Mouse (Mus musculus): Measurements from ENCODE around the gene Vax1. TPM values are rescaled to one million over a fixed set of nuclear protein-coding genes. Genes with fewer than 3 reads are reported as not detected.

Vax1 gene
- total and polyA plus RNA-seq, 2 experiments from 2014 or later, result not detected

GRCm38 (mm10) chr19:59192491-59192890, 22.6 kb upstream of the Vax1 start:
- Histone ChIP-seq H3K36me3 (replicated peaks; ENCODE audit: control insufficient read depth, insufficient read depth, low read length) (no peaks in the 10 kb centered on the region), H3K4me1 (ENCODE audit: control insufficient read depth, insufficient read depth) (no peaks in the 10 kb centered on the region), H3K4me2 (ENCODE audit: low read depth, low read length) (no peak overlapping the region), H3K9me3 (replicated peaks; ENCODE audit: control insufficient read depth, low read length) (no peaks in the 10 kb centered on the region), H3K27me3 (ENCODE audit: control insufficient read depth, insufficient read depth, low read length) (peaks cover 93% of the 10 kb centered on the region), H3K9ac (replicated peaks; ENCODE audit: low read depth, low read length) (no peak overlapping the region), H3K27ac (ENCODE audit: low read depth) (no peak overlapping the region), H3K4me3 (ENCODE audit: low read depth, low read length) (no peak overlapping the region)
- TF ChIP-seq CTCF (IDR thresholded peaks at IDR 0.05; ENCODE audit: low read depth), result no peak
- no peak for TF ChIP-seq EP300 (IDR thresholded peaks at IDR 0.05; ENCODE audit: low read depth)
- ATAC-seq (ENCODE audit: insufficient read depth, low read depth) (no peak), DNase-seq (ENCODE audit: low spot score) (no peak)
- WGBS, result 22% methylated on average over 2 of the region's 2 CpGs

- peaks cover 87% of the 10 kb centered on the region for H3K27me3 ChIP-seq (ENCODE audit: control insufficient read depth, insufficient read depth, low read length)
- no peak overlapping the region for H3K27ac ChIP-seq (ENCODE audit: low read depth)
- 20% methylated on average over 4 of the region's 4 CpGs for WGBS
- H3K4me1 ChIP-seq (ENCODE audit: control insufficient read depth, insufficient read depth), result no peaks in the 10 kb centered on the region
- no peak overlapping the region for H3K4me2 ChIP-seq (ENCODE audit: low read depth, low read length)
- H3K9me3 ChIP-seq (replicated peaks; ENCODE audit: control insufficient read depth, low read length), result no peaks in the 10 kb centered on the region
- no peak overlapping the region for H3K9ac ChIP-seq (replicated peaks; ENCODE audit: low read depth, low read length)
- ATAC-seq (ENCODE audit: insufficient read depth, low read depth) (no peak), DNase-seq (ENCODE audit: low spot score) (no peak)
- no peak for TF ChIP-seq CTCF (IDR thresholded peaks at IDR 0.05; ENCODE audit: low read depth)
- TF ChIP-seq EP300 (IDR thresholded peaks at IDR 0.05; ENCODE audit: low read depth), result no peak
- no peak overlapping the region for H3K4me3 ChIP-seq (ENCODE audit: low read depth, low read length)
- no peaks in the 10 kb centered on the region for H3K36me3 ChIP-seq (replicated peaks; ENCODE audit: control insufficient read depth, insufficient read depth, low read length)
Measured at GRCm38 (mm10) chr19:59191123-59191505, 21.3 kb upstream of the Vax1 start.

- Histone ChIP-seq H3K36me3 (replicated peaks; ENCODE audit: control insufficient read depth, insufficient read depth, low read length) (no peaks in the 10 kb centered on the region), H3K4me3 (ENCODE audit: low read depth, low read length) (no peak overlapping the region), H3K9me3 (replicated peaks; ENCODE audit: control insufficient read depth, low read length) (no peaks in the 10 kb centered on the region), H3K9ac (replicated peaks; ENCODE audit: low read depth, low read length) (no peak overlapping the region), H3K4me1 (ENCODE audit: control insufficient read depth, insufficient read depth) (no peaks in the 10 kb centered on the region), H3K27me3 (ENCODE audit: control insufficient read depth, insufficient read depth, low read length) (peaks cover 86% of the 10 kb centered on the region), H3K27ac (ENCODE audit: low read depth) (no peak overlapping the region), H3K4me2 (ENCODE audit: low read depth, low read length) (no peak overlapping the region)
- no peak for DNase-seq (ENCODE audit: low spot score)
- TF ChIP-seq EP300 (IDR thresholded peaks at IDR 0.05; ENCODE audit: low read depth) (no peak), CTCF (IDR thresholded peaks at IDR 0.05; ENCODE audit: low read depth) (no peak)
- no peak for ATAC-seq (ENCODE audit: insufficient read depth, low read depth)
- 2% methylated on average over 8 of the region's 8 CpGs for WGBS
Measured at GRCm38 (mm10) chr19:59190431-59191122, 20.7 kb upstream of the Vax1 start.

GRCm38 (mm10) chr19:59188981-59189380, 19.1 kb upstream of the Vax1 start:
- ATAC-seq (ENCODE audit: insufficient read depth, low read depth) (no peak), DNase-seq (ENCODE audit: low spot score) (no peak)
- H3K9me3 ChIP-seq (replicated peaks; ENCODE audit: control insufficient read depth, low read length), result no peaks in the 10 kb centered on the region
- H3K36me3 ChIP-seq (replicated peaks; ENCODE audit: control insufficient read depth, insufficient read depth, low read length), result no peaks in the 10 kb centered on the region
- H3K4me3 ChIP-seq (ENCODE audit: low read depth, low read length), result no peak overlapping the region
- no peak overlapping the region for H3K4me2 ChIP-seq (ENCODE audit: low read depth, low read length)
- H3K9ac ChIP-seq (replicated peaks; ENCODE audit: low read depth, low read length), result no peak overlapping the region
- peaks cover 74% of the 10 kb centered on the region for H3K27me3 ChIP-seq (ENCODE audit: control insufficient read depth, insufficient read depth, low read length)
- H3K4me1 ChIP-seq (ENCODE audit: control insufficient read depth, insufficient read depth), result no peaks in the 10 kb centered on the region
- 10% methylated on average over 4 of the region's 4 CpGs for WGBS
- TF ChIP-seq EP300 (IDR thresholded peaks at IDR 0.05; ENCODE audit: low read depth), result no peak
- no peak for TF ChIP-seq CTCF (IDR thresholded peaks at IDR 0.05; ENCODE audit: low read depth)
- H3K27ac ChIP-seq (ENCODE audit: low read depth), result no peak overlapping the region

GRCm38 (mm10) chr19:59184000-59184399, 14.1 kb upstream of the Vax1 start:
- ATAC-seq (ENCODE audit: insufficient read depth, low read depth) (peak; percentile 63), DNase-seq (ENCODE audit: low spot score) (peak; percentile 30)
- TF ChIP-seq EP300 (IDR thresholded peaks at IDR 0.05; ENCODE audit: low read depth) (no peak), CTCF (IDR thresholded peaks at IDR 0.05; ENCODE audit: low read depth) (no peak)
- no peaks in the 10 kb centered on the region for H3K4me1 ChIP-seq (ENCODE audit: control insufficient read depth, insufficient read depth)
- no peak overlapping the region for H3K4me2 ChIP-seq (ENCODE audit: low read depth, low read length)
- no peak overlapping the region for H3K9ac ChIP-seq (replicated peaks; ENCODE audit: low read depth, low read length)
- 15% methylated on average over 3 of the region's 3 CpGs for WGBS
- no peak overlapping the region for H3K4me3 ChIP-seq (ENCODE audit: low read depth, low read length)
- peaks cover 38% of the 10 kb centered on the region for H3K27me3 ChIP-seq (ENCODE audit: control insufficient read depth, insufficient read depth, low read length)
- H3K36me3 ChIP-seq (replicated peaks; ENCODE audit: control insufficient read depth, insufficient read depth, low read length), result no peaks in the 10 kb centered on the region
- no peaks in the 10 kb centered on the region for H3K9me3 ChIP-seq (replicated peaks; ENCODE audit: control insufficient read depth, low read length)
- no peak overlapping the region for H3K27ac ChIP-seq (ENCODE audit: low read depth)

Measured in heart, postnatal 0 days (tissue).